Mouse (Mus musculus) neural tube, embryonic 14.5 days (tissue): ENCODE results near the gene Gm49355. TPM values are rescaled to one million over a fixed set of nuclear protein-coding genes. Genes with fewer than 3 reads are reported as not detected.

Experiments used
- ATAC-seq: fragments of 200-750 bp; cut with Nextera tagmentation; 2 replicates; pipeline ENCODE4 v1.8.0; 2017; ENCODE audit warnings: low read depth, mild to moderate bottlenecking, moderate TSS enrichment, moderate library complexity
- H3K27ac ChIP-seq: fragments of 300-500 bp; sonication (generic); 2 replicates; pipeline ENCODE4 v1.5.1; 2014; ENCODE audit warnings: low read depth, mild to moderate bottlenecking, control low read depth, low read length, moderate library complexity, mixed read lengths
- H3K27me3 ChIP-seq: fragments of 300-500 bp; sonication (generic); 2 replicates; pipeline ENCODE4 v1.6.1; 2014; ENCODE audit warnings: low read length; ENCODE audit not compliant: control insufficient read depth, insufficient read depth
- H3K36me3 ChIP-seq: fragments of 300-500 bp; sonication (generic); 2 replicates; pipeline ENCODE4 v1.6.1; 2014; ENCODE audit warnings: low read length, mixed read lengths; ENCODE audit not compliant: control insufficient read depth, insufficient read depth
- H3K4me1 ChIP-seq: fragments of 300-500 bp; sonication (generic); 2 replicates; pipeline ENCODE4 v1.6.1; 2014; ENCODE audit warnings: low read length; ENCODE audit not compliant: control insufficient read depth, insufficient read depth
- H3K4me2 ChIP-seq: fragments of 300-500 bp; sonication (generic); 2 replicates; pipeline ENCODE4 v1.6.1; 2014; ENCODE audit warnings: mild to moderate bottlenecking, low read depth, low read length, control low read depth
- H3K4me3 ChIP-seq: fragments of 300-500 bp; sonication (generic); 2 replicates; pipeline ENCODE4 v1.5.1; 2014; ENCODE audit warnings: low read depth, low read length, control low read depth, mixed read lengths
- H3K9ac ChIP-seq: fragments of 300-500 bp; sonication (generic); replicated peaks from 2 replicates; pipeline ENCODE4 v1.6.1; 2014; ENCODE audit warnings: low read depth, mild to moderate bottlenecking, control low read depth, low read length, mixed read lengths
- H3K9me3 ChIP-seq: fragments of 300-500 bp; sonication (generic); 2 replicates; pipeline ENCODE4 v1.6.1; 2016; ENCODE audit warnings: low read length; ENCODE audit not compliant: control insufficient read depth
- WGBS: fragments of 180-500 bp; shearing (Covaris S2); extraction: QIAGEN DNeasy Blood & Tissue Kit; methylation state at CpG from one replicate; pipeline ENCODE4 v1.1.7; 2014; 5-methylcytosine and 5-hydroxymethylcytosine counted together
- polyA plus RNA-seq: library from polyadenylated mRNA; unstranded; fragments of >200 nt; fragmentation: Nextera tagmentation; extraction: Ambion mirVana; gene quantifications from 2 replicates; pipeline ENCODE4 v1.2.1, GENCODE M21; 2014

Gene Gm49355
- polyA plus RNA-seq, 1 experiment from 2014 or later = 0.09 TPM

DNA sequence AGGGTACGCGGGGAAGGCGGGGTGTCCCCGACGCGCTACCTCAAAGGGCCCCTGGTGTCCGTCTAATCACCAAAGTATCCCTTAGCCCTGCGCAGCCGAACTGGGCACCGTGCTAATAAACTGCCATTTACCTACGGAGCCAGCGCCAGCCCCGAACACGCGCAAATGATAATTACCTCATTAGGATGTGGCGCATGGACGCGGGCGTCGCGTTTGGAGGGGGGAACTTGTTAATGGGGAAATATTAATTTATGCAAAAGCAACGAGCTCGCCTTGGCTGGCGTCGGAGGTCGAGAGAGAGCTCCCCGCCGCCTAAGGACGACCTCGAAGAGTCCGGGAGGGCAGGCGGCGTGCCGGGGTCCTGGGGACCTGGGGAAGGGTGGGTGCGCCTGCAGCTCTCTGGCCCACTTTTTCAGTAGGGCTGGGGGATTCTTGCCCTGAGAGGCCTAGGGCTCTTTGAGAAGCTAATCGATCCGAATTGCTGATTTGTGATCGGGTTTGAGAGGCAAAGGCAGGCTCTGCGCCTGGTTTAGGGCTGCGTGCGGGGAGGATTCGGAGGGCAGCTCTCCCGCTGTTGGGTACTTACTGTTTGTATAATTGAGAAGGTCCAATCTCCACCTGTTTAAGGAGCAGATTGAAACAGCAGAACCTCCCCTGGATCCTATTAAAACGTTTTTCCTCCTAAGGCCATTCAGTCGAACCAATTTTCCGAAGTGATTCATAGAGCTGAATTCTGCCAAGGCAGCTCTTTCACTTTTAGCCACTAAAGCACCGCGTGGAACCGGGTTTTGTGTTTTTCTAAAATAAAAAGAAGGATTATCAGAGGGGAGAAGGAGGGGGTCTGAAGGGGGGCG is 62.5 kb downstream of the Gm49355 start:
- Histone ChIP-seq H3K4me1 (0 out of 2 replicates have a peak, but pooled peaks cover 10% of the 10 kb centered on the region), H3K36me3 (no peaks in the 10 kb centered on the region), H3K4me2 (no peak overlapping the region), H3K27me3 (peaks cover 90% of the 10 kb centered on the region), H3K9ac (no peak overlapping the region), H3K4me3 (no peak overlapping the region), H3K27ac (no peak overlapping the region), H3K9me3 (no peaks in the 10 kb centered on the region)
- WGBS = under 1% methylated on average over 48 of the region's 50 CpGs
- ATAC-seq = no peak

GRCm38 (mm10) chr14:12346865-12347600 is 63.3 kb downstream of the Gm49355 start:
- Histone ChIP-seq H3K27ac (no peak overlapping the region), H3K4me2 (no peak overlapping the region), H3K4me3 (no peak overlapping the region), H3K4me1 (0 out of 2 replicates have a peak, but pooled peaks cover 10% of the 10 kb centered on the region), H3K9me3 (no peaks in the 10 kb centered on the region), H3K36me3 (no peaks in the 10 kb centered on the region), H3K9ac (no peak overlapping the region), H3K27me3 (peaks cover 89% of the 10 kb centered on the region)
- no peak for ATAC-seq
- 1% methylated on average over 26 of the region's 26 CpGs for WGBS

DNA sequence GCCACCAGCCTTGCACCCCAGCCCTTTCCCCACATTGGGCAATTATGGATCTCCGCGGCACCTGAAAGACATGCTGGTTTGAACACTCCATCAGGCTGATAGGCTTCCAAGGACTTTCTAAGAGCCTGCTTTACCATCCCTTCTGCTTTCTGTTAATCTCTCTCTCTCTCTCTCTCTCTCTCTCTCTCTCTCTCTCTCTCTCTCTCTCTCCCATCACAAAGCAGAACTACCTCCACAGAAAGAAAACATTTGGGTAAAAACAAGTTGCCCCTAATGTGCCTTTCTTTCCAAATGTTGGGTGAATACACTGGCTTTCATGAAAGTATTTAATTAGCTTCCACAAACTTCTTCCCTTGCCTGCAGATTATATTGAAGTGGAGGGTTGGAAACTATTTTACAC is 64.3 kb downstream of the Gm49355 start, which contains the start of gene Fezf2:
Gene Fezf2 (minus strand): TSS at position 101 of the 400 bp plus-strand sequence.
- Histone ChIP-seq H3K9me3 (no peaks in the 10 kb centered on the region), H3K4me3 (no peak within 1 kb of the TSS), H3K27me3 (peaks cover 90% of the 10 kb centered on the region), H3K27ac (no peak within 1 kb of the TSS), H3K36me3 (no peaks in the 10 kb centered on the region), H3K9ac (no peak within 1 kb of the TSS), H3K4me1 (0 out of 2 replicates have a peak, but pooled peaks cover 10% of the 10 kb centered on the region), H3K4me2 (no peak within 1 kb of the TSS)
- 0% methylated on average over 2 of the region's 2 CpGs for WGBS
- no peak for ATAC-seq

GRCm38 (mm10) chr14:12349334-12350090 is 65.7 kb downstream of the Gm49355 start:
- Histone ChIP-seq H3K9me3 (no peaks in the 10 kb centered on the region), H3K27ac (no peak overlapping the region), H3K4me2 (no peak overlapping the region), H3K9ac (no peak overlapping the region), H3K4me1 (0 out of 2 replicates have a peak, but pooled peaks cover 10% of the 10 kb centered on the region), H3K4me3 (no peak overlapping the region), H3K36me3 (no peaks in the 10 kb centered on the region), H3K27me3 (peaks cover 86% of the 10 kb centered on the region)
- 7% methylated on average over 15 of the region's 15 CpGs for WGBS
- ATAC-seq = no peak

DNA sequence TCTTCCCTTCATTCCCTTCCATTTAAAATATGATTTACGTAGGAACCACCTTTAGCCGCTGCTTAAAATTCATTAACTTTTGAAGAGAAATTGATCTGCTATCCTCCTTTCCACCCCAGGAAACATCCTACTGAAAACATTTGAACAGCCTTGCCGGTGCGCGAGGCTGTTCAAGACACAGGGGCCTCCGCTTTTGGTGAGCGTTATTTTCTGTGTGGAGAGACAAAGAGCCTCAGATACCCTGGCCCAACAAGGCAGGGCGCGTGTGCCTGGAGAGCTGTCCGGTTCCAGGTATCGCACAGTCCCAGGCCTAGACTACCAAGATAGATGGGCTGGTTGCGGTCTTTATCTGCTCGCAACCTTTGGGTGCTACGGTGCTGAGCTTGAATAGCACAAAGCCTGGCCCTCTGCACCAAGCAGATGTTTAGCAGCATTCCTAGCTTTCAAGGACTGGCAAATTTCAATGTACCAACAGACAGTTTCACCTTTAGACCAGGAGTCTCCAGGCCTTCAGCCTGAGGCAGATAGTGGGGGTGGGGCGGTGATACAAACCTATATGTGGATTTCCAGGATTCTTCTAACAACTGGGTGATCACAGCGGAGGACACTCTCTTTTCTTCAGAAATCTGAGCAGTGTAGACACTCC is 66.6 kb downstream of the Gm49355 start:
- ATAC-seq = no peak
- no peaks in the 10 kb centered on the region for H3K9me3 ChIP-seq
- H3K4me3 ChIP-seq = no peak overlapping the region
- 8% methylated on average over 16 of the region's 16 CpGs for WGBS
- H3K36me3 ChIP-seq = no peaks in the 10 kb centered on the region
- H3K9ac ChIP-seq = no peak overlapping the region
- H3K27me3 ChIP-seq = peaks cover 78% of the 10 kb centered on the region
- H3K4me1 ChIP-seq = 0 out of 2 replicates have a peak, but pooled peaks cover 6% of the 10 kb centered on the region
- no peak overlapping the region for H3K4me2 ChIP-seq
- no peak overlapping the region for H3K27ac ChIP-seq

Other genes starting within 250 kb of the Gm49355 start
- 37.4 and 37.6 TPM in 2 replicates for gene 3830406C13Rik, start 197 bp downstream of the Gm49355 start, polyA plus RNA-seq
- not detected in 2 replicates for gene Fezf2, start 64.2 kb downstream of the Gm49355 start, polyA plus RNA-seq